Mouse (Mus musculus) CH12.LX (cell line): ENCODE results near the gene Tmem132c. TPM values are rescaled to one million over a fixed set of nuclear protein-coding genes. Genes with fewer than 3 reads are reported as not detected.

Experiments
- DNase-seq: peaks from one replicate; pipeline ENCODE4 v3.0.0-alpha.2; 2013; ENCODE audit errors: extremely low read depth
- H3K27ac ChIP-seq: 2 replicates; pipeline ENCODE4 v1.5.1; 2012; ENCODE audit warnings: low read depth, mild to moderate bottlenecking, control low read depth, moderate library complexity; ENCODE audit not compliant: insufficient read depth
- H3K27me3 ChIP-seq: replicated peaks from 2 replicates; pipeline ENCODE3; 2012; ENCODE audit warnings: inconsistent platforms
- H3K36me3 ChIP-seq, 2 experiments: replicated peaks in 1 of 2; 2 replicates each; pipeline versions ENCODE3 to v1.6.1; 2012; ENCODE audit warnings: inconsistent platforms in 1 of 2, low read length in 1 of 2, mild to moderate bottlenecking in 1 of 2, mixed read lengths in 1 of 2, moderate library complexity in 1 of 2; ENCODE audit not compliant: control insufficient read depth in 1 of 2, insufficient read depth in 1 of 2
- H3K4me1 ChIP-seq, 2 experiments: 2 replicates each; pipeline ENCODE4 v1.6.1; 2012; ENCODE audit warnings: inconsistent platforms in 1 of 2, moderate library complexity in 1 of 2; ENCODE audit not compliant: insufficient read depth in 2 of 2, control insufficient read depth in 1 of 2
- H3K4me2 ChIP-seq: 2 replicates; pipeline ENCODE4 v1.6.1; 2012; ENCODE audit warnings: low read depth, mild to moderate bottlenecking, control low read depth; ENCODE audit not compliant: poor library complexity, insufficient read depth, severe bottlenecking
- H3K4me3 ChIP-seq, 3 experiments: fragments of 150-350 bp in 1 of 3; sonication (generic) in 1 of 3; replicated peaks in 1 of 3; 2 replicates each; pipeline versions ENCODE3 to v1.5.1; 2011 to 2012; ENCODE audit warnings: low read depth in 2 of 3, low read length in 2 of 3, mild to moderate bottlenecking in 2 of 3, moderate library complexity in 2 of 3, control low read depth in 1 of 3, improper control_type of control experiment in 1 of 3, inconsistent platforms in 1 of 3, mixed read lengths in 1 of 3; ENCODE audit not compliant: poor library complexity in 1 of 3
- H3K79me2 ChIP-seq: replicated peaks from 2 replicates; pipeline ENCODE4 v1.6.1; 2012; ENCODE audit warnings: mild to moderate bottlenecking, moderate library complexity; ENCODE audit not compliant: control insufficient read depth, poor library complexity, insufficient read depth, severe bottlenecking; ENCODE audit errors: extremely low read depth
- H3K9ac ChIP-seq: 2 replicates; pipeline ENCODE4 v1.6.1; 2012; ENCODE audit warnings: low read depth, mild to moderate bottlenecking, control low read depth, moderate library complexity; ENCODE audit not compliant: insufficient read depth
- H3K9me3 ChIP-seq: replicated peaks from 2 replicates; pipeline ENCODE3; 2012; ENCODE audit warnings: low read length, inconsistent platforms, mixed read lengths
- BHLHE40 ChIP-seq: IDR thresholded peaks from 2 replicates; pipeline ENCODE4 v1.6.1; 2011; ENCODE audit warnings: mild to moderate bottlenecking, low read depth, low read length, improper control_type of control experiment
- CHD2 ChIP-seq: IDR thresholded peaks from 2 replicates; pipeline ENCODE4 v1.6.1; 2011; ENCODE audit warnings: low read length, improper control_type of control experiment
- E2F4 ChIP-seq: IDR thresholded peaks from 2 replicates; pipeline ENCODE4 v1.6.1; 2011; ENCODE audit warnings: low read depth, low read length, improper control_type of control experiment; ENCODE audit not compliant: insufficient replicate concordance
- KAT2A ChIP-seq: IDR thresholded peaks from 2 replicates; pipeline ENCODE4 v1.6.1; 2012; ENCODE audit warnings: low read length, improper control_type of control experiment, inconsistent platforms; ENCODE audit not compliant: insufficient replicate concordance
- MAFK ChIP-seq: IDR thresholded peaks from 2 replicates; pipeline ENCODE4 v1.6.1; 2011; ENCODE audit warnings: low read length, improper control_type of control experiment; ENCODE audit not compliant: insufficient replicate concordance
- MAX ChIP-seq: IDR thresholded peaks from 2 replicates; pipeline ENCODE4 v1.6.1; 2011; ENCODE audit warnings: low read length, improper control_type of control experiment
- MEF2A ChIP-seq: IDR thresholded peaks from 2 replicates; pipeline ENCODE4 v1.6.1; 2014; ENCODE audit warnings: low read depth, mild to moderate bottlenecking, inconsistent platforms, low read length, improper control_type of control experiment, borderline replicate concordance
- NRF1 ChIP-seq: IDR thresholded peaks from 2 replicates; pipeline ENCODE4 v1.6.1; 2014; ENCODE audit warnings: low read depth, mild to moderate bottlenecking, inconsistent platforms, low read length, improper control_type of control experiment, moderate library complexity
- POLR2AphosphoS2 ChIP-seq: IDR thresholded peaks from 2 replicates; pipeline ENCODE4 v1.6.1; 2011; ENCODE audit warnings: low read depth, low read length, improper control_type of control experiment
- RAD21 ChIP-seq: IDR thresholded peaks from 2 replicates; pipeline ENCODE4 v1.6.1; 2011; ENCODE audit warnings: low read depth, mild to moderate bottlenecking, low read length, improper control_type of control experiment, moderate library complexity
- SIN3A ChIP-seq: IDR thresholded peaks from 2 replicates; pipeline ENCODE4 v1.6.1; 2012; ENCODE audit warnings: low read length, improper control_type of control experiment, inconsistent platforms
- TCF12 ChIP-seq: IDR thresholded peaks from 2 replicates; pipeline ENCODE4 v1.6.1; 2014; ENCODE audit warnings: low read depth, mild to moderate bottlenecking, inconsistent platforms, low read length, improper control_type of control experiment
- USF1 ChIP-seq: IDR thresholded peaks from 2 replicates; pipeline ENCODE4 v1.6.1; 2014; ENCODE audit warnings: low read depth, mild to moderate bottlenecking, inconsistent platforms, low read length, improper control_type of control experiment
- USF2 ChIP-seq: conservative IDR thresholded peaks from 2 replicates; pipeline ENCODE4 v1.6.1; 2011; ENCODE audit warnings: low read depth, low read length, improper control_type of control experiment
- ZKSCAN1 ChIP-seq: IDR thresholded peaks from 2 replicates; pipeline ENCODE4 v1.6.1; 2012; ENCODE audit warnings: low read depth, inconsistent platforms, low read length, improper control_type of control experiment, borderline replicate concordance
- ZNF384 ChIP-seq: IDR thresholded peaks from 2 replicates; pipeline ENCODE4 v1.6.1; 2012; ENCODE audit warnings: low read depth, low read length, improper control_type of control experiment, inconsistent platforms
- dilution Hi-C: fragments of 300-500 bp; cut with MboI; formaldehyde crosslinking; loops from 2 replicates; pipeline ENCODE4 v1.14.3; 2020; ENCODE audit warnings: low sequenced_read_pairs; ENCODE audit not compliant: extremely low pct_unique_long_range_greater_than_20kb, extremely low pct_ligation_motif_present
- in situ Hi-C: fragments of 300-500 bp; cut with MboI; formaldehyde crosslinking; loops from 3 replicates; pipeline ENCODE4 v1.14.3; 2019; ENCODE audit warnings: low sequenced_read_pairs, low pct_ligation_motif_present, low pct_unique_long_range_greater_than_20kb, mixed read lengths
- polyA plus RNA-seq: library from polyadenylated mRNA; unstranded; fragments of >175 nt; gene quantifications from 2 replicates; pipeline ENCODE4 v1.2.1, GENCODE M21; 2012; ENCODE audit warnings: low read depth; ENCODE audit not compliant: insufficient read length
- total RNA-seq, 2 experiments: library from RNA; depleted of rRNA; stranded (reverse); fragments of 300-350 nt in 1 of 2; fragments of >200 nt in 1 of 2; gene quantifications; 2 replicates each; pipeline ENCODE4 v1.2.3; 2012 to 2014

The Tmem132c gene
- total and polyA plus RNA-seq, 3 experiments, result not detected

- Histone ChIP-seq H3K27me3 (no peaks in the 10 kb centered on the region), H3K4me1 (no peaks in the 10 kb centered on the region), H3K79me2 (no peaks in the 10 kb centered on the region), H3K4me2 (no peak overlapping the region), H3K27ac (no peak overlapping the region), H3K4me3 (no peak overlapping the region), H3K9ac (no peak overlapping the region), H3K36me3 (no peaks in the 10 kb centered on the region), H3K9me3 (peaks cover 87% of the 10 kb centered on the region)
- in situ Hi-C loops (no loop called here), dilution Hi-C loops (no loop called here)
- no peak for DNase-seq
- TF ChIP-seq USF2, result no peak
- TF ChIP-seq SIN3A, result no peak
- TF ChIP-seq ZNF384, result no peak
- no peak for TF ChIP-seq POLR2AphosphoS2
- TF ChIP-seq ZKSCAN1, result no peak
- TF ChIP-seq RAD21, result no peak
- no peak for TF ChIP-seq MAX
- no peak for TF ChIP-seq NRF1
- TF ChIP-seq KAT2A, result no peak
- no peak for TF ChIP-seq CHD2
- TF ChIP-seq MEF2A, result no peak
- TF ChIP-seq MAFK, result no peak
Observed at GRCm38 (mm10) chr5:127375654-127376053, 134.0 kb downstream of the Tmem132c start.

- no peak overlapping the region for H3K27ac ChIP-seq
- no peaks in the 10 kb centered on the region for H3K4me1 ChIP-seq
- in situ Hi-C loops (no loop called here), dilution Hi-C loops (no loop called here)
- H3K4me3 ChIP-seq, result no peak overlapping the region
- H3K27me3 ChIP-seq, result no peaks in the 10 kb centered on the region
- no peaks in the 10 kb centered on the region for H3K79me2 ChIP-seq
- DNase-seq, result no peak
- no peak overlapping the region for H3K4me2 ChIP-seq
- no peak overlapping the region for H3K9ac ChIP-seq
- TF ChIP-seq ZKSCAN1 (no peak), BHLHE40 (no peak), TCF12 (no peak), E2F4 (no peak), USF1 (no peak)
- H3K9me3 ChIP-seq, result peaks cover 80% of the 10 kb centered on the region
- H3K36me3 ChIP-seq, result no peaks in the 10 kb centered on the region
Observed at GRCm38 (mm10) chr5:127378521-127378920, 136.9 kb downstream of the Tmem132c start.
